Mouse (Mus musculus) embryonic facial prominence, embryonic 13.5 days (tissue): ENCODE data around the gene Vps51. TPM values are rescaled to one million over a fixed set of nuclear protein-coding genes. Genes with fewer than 3 reads are reported as not detected.
A peak's percentile ranks its signal among the peaks of the same experiment; 100 is the strongest.

Experiments used
- ATAC-seq: fragments of 200-750 bp; cut with Nextera tagmentation; 2 replicates; pipeline ENCODE4 v1.8.0; 2017; ENCODE audit warnings: low read depth; ENCODE audit not compliant: insufficient number of reproducible peaks, insufficient read depth, low FRiP score, low TSS enrichment
- H3K27ac ChIP-seq: fragments of 300-500 bp; sonication (generic); 2 replicates; pipeline ENCODE4 v1.5.1; 2015; ENCODE audit warnings: moderate library complexity, mild to moderate bottlenecking, inconsistent platforms
- H3K27me3 ChIP-seq: fragments of 300-500 bp; sonication (generic); 2 replicates; pipeline ENCODE4 v1.6.1; 2015; ENCODE audit warnings: mild to moderate bottlenecking, inconsistent platforms
- H3K36me3 ChIP-seq: fragments of 300-500 bp; sonication (generic); 2 replicates; pipeline ENCODE4 v1.6.1; 2015; ENCODE audit warnings: mild to moderate bottlenecking, inconsistent platforms
- H3K4me1 ChIP-seq: fragments of 300-500 bp; sonication (generic); 2 replicates; pipeline ENCODE4 v1.6.1; 2015; ENCODE audit warnings: inconsistent platforms
- H3K4me2 ChIP-seq: fragments of 300-500 bp; sonication (generic); 2 replicates; pipeline ENCODE4 v1.6.1; 2015; ENCODE audit warnings: moderate library complexity, mild to moderate bottlenecking, inconsistent platforms
- H3K4me3 ChIP-seq: fragments of 300-500 bp; sonication (generic); 2 replicates; pipeline ENCODE4 v1.5.1; 2015; ENCODE audit warnings: mild to moderate bottlenecking, inconsistent platforms
- H3K9ac ChIP-seq: fragments of 300-500 bp; sonication (generic); 2 replicates; pipeline ENCODE4 v1.6.1; 2015; ENCODE audit warnings: mild to moderate bottlenecking, inconsistent platforms
- H3K9me3 ChIP-seq: fragments of 300-500 bp; sonication (generic); 2 replicates; pipeline ENCODE4 v1.6.1; 2016; ENCODE audit warnings: inconsistent platforms
- WGBS: fragments of 180-500 bp; shearing (Covaris S2); methylation state at CpG from one replicate; pipeline ENCODE4 v1.1.7; 2015; ENCODE audit warnings: mixed read lengths; 5-methylcytosine and 5-hydroxymethylcytosine counted together
- polyA plus RNA-seq: library from polyadenylated mRNA; unstranded; fragments of >200 nt; fragmentation: Nextera tagmentation; extraction: Ambion mirVana; gene quantifications from 2 replicates; pipeline ENCODE4 v1.2.1, GENCODE M21; 2015

Gene Vps51
- polyA plus RNA-seq, 1 experiment from 2014 or later: 74.4 TPM

- H3K36me3 ChIP-seq: no peaks in the 10 kb centered on the region
- no peak within 1 kb of the TSS for H3K27ac ChIP-seq
- ATAC-seq: no peak
- H3K27me3 ChIP-seq: no peaks in the 10 kb centered on the region
- no peak within 1 kb of the TSS for H3K4me3 ChIP-seq
- WGBS: 81% methylated on average over 7 of the region's 7 CpGs
- no peaks in the 10 kb centered on the region for H3K9me3 ChIP-seq
- no peak within 1 kb of the TSS for H3K4me2 ChIP-seq
- peaks cover 7% of the 10 kb centered on the region; the same call in 1 of the 2 replicates for H3K4me1 ChIP-seq
- no peak within 1 kb of the TSS for H3K9ac ChIP-seq
These were observed 28.6 kb upstream of the Vps51 start, which contains the start of gene Naaladl1 for GRCm38 (mm10) chr19:6105586-6105985. TSS of gene Naaladl1 (plus strand) at chr19:6105782.

- H3K4me2 ChIP-seq: no peak overlapping the region
- H3K36me3 ChIP-seq: 0 out of 2 replicates have a peak, but pooled peaks cover 1% of the 10 kb centered on the region
- no peaks in the 10 kb centered on the region for H3K27me3 ChIP-seq
- no peak overlapping the region for H3K27ac ChIP-seq
- no peaks in the 10 kb centered on the region for H3K9me3 ChIP-seq
- H3K9ac ChIP-seq: no peak overlapping the region
- H3K4me1 ChIP-seq: peaks cover 7% of the 10 kb centered on the region; the same call in 1 of the 2 replicates
- WGBS: 81% methylated on average over 4 of the region's 4 CpGs
- ATAC-seq: no peak
- H3K4me3 ChIP-seq: no peak overlapping the region
These were observed 27.4 kb upstream of the Vps51 start for GRCm38 (mm10) chr19:6104476-6104875.

- no peak overlapping the region for H3K4me3 ChIP-seq
- H3K4me1 ChIP-seq: peaks cover 7% of the 10 kb centered on the region; the same call in 1 of the 2 replicates
- peaks cover 13% of the 10 kb centered on the region; the same call in 1 of the 2 replicates for H3K36me3 ChIP-seq
- 78% methylated on average over 6 of the region's 6 CpGs for WGBS
- no peaks in the 10 kb centered on the region for H3K9me3 ChIP-seq
- no peak overlapping the region for H3K9ac ChIP-seq
- H3K27me3 ChIP-seq: no peaks in the 10 kb centered on the region
- H3K27ac ChIP-seq: no peak overlapping the region
- H3K4me2 ChIP-seq: no peak overlapping the region
- ATAC-seq: peak; percentile 68; the same call in 1 of the 2 replicates
These were observed 25.3 kb upstream of the Vps51 start for GRCm38 (mm10) chr19:6102169-6102853.

GRCm38 (mm10) chr19:6101186-6101585 is 24.2 kb upstream of the Vps51 start:
- peaks cover 7% of the 10 kb centered on the region; the same call in 1 of the 2 replicates for H3K4me1 ChIP-seq
- no peaks in the 10 kb centered on the region for H3K27me3 ChIP-seq
- no peaks in the 10 kb centered on the region for H3K9me3 ChIP-seq
- 16% methylated on average over 6 of the region's 6 CpGs for WGBS
- no peak overlapping the region for H3K4me2 ChIP-seq
- ATAC-seq: no peak
- no peak overlapping the region for H3K4me3 ChIP-seq
- peaks cover 19% of the 10 kb centered on the region; the same call in 1 of the 2 replicates for H3K36me3 ChIP-seq
- no peak overlapping the region for H3K27ac ChIP-seq
- no peak overlapping the region for H3K9ac ChIP-seq

- Histone ChIP-seq H3K27me3 (no peaks in the 10 kb centered on the region), H3K27ac (no peak overlapping the region), H3K9ac (no peak overlapping the region), H3K4me3 (no peak overlapping the region), H3K4me2 (no peak overlapping the region), H3K9me3 (no peaks in the 10 kb centered on the region), H3K36me3 (peaks cover 48% of the 10 kb centered on the region), H3K4me1 (peaks cover 7% of the 10 kb centered on the region; the same call in 1 of the 2 replicates)
- WGBS: 82% methylated on average over 3 of the region's 3 CpGs
- no peak for ATAC-seq
These were observed 20.8 kb upstream of the Vps51 start for GRCm38 (mm10) chr19:6097847-6098246.

- Histone ChIP-seq H3K4me3 (no peak within 1 kb of the TSS), H3K9me3 (no peaks in the 10 kb centered on the region), H3K36me3 (peaks cover 79% of the 10 kb centered on the region), H3K4me1 (no peaks in the 10 kb centered on the region), H3K9ac (0 out of 2 replicates have a peak within 1 kb of the TSS, but pooled peaks have one; percentile 11), H3K4me2 (no peak within 1 kb of the TSS), H3K27ac (no peak within 1 kb of the TSS), H3K27me3 (no peaks in the 10 kb centered on the region)
- 92% methylated on average over 7 of the region's 7 CpGs for WGBS
- no peak for ATAC-seq
These were observed 17.1 kb upstream of the Vps51 start, which contains the start of gene AC131692.1 for GRCm38 (mm10) chr19:6094119-6094518. TSS of gene AC131692.1 (plus strand) at chr19:6094419.

- H3K4me3 ChIP-seq: no peak overlapping the region
- no peak for ATAC-seq
- H3K9me3 ChIP-seq: no peaks in the 10 kb centered on the region
- H3K27me3 ChIP-seq: no peaks in the 10 kb centered on the region
- H3K4me2 ChIP-seq: no peak overlapping the region
- H3K27ac ChIP-seq: no peak overlapping the region
- 93% methylated on average over 13 of the region's 13 CpGs for WGBS
- peaks cover 62% of the 10 kb centered on the region for H3K36me3 ChIP-seq
- H3K4me1 ChIP-seq: peaks cover 16% of the 10 kb centered on the region
- H3K9ac ChIP-seq: no peak overlapping the region
These were observed 11.8 kb upstream of the Vps51 start for GRCm38 (mm10) chr19:6088841-6089240.

- Histone ChIP-seq H3K27ac (peak overlapping the region; percentile 58), H3K9me3 (no peaks in the 10 kb centered on the region), H3K9ac (peak overlapping the region; percentile 79), H3K36me3 (peaks cover 55% of the 10 kb centered on the region), H3K4me1 (peaks cover 23% of the 10 kb centered on the region), H3K27me3 (no peaks in the 10 kb centered on the region), H3K4me3 (peak overlapping the region; percentile 76), H3K4me2 (peak overlapping the region; percentile 93)
- WGBS: under 1% methylated on average over 17 of the region's 17 CpGs
- peak; percentile 48; the same call in 1 of the 2 replicates for ATAC-seq
These were observed 8.4 kb upstream of the Vps51 start for GRCm38 (mm10) chr19:6085417-6085879.

- Histone ChIP-seq H3K9me3 (no peaks in the 10 kb centered on the region), H3K36me3 (peaks cover 55% of the 10 kb centered on the region), H3K9ac (peak within 1 kb of the TSS; percentile 79), H3K27me3 (no peaks in the 10 kb centered on the region), H3K4me2 (peak within 1 kb of the TSS; percentile 93), H3K4me3 (peak within 1 kb of the TSS; percentile 76), H3K4me1 (peaks cover 23% of the 10 kb centered on the region), H3K27ac (peak within 1 kb of the TSS; percentile 58)
- ATAC-seq: peak; percentile 80
- under 1% methylated on average over 58 of the region's 58 CpGs for WGBS
These were observed 7.6 kb upstream of the Vps51 start, which contains the start of the genes Zfpl1 and Cdca5 for GRCm38 (mm10) chr19:6084478-6085248. TSS of gene Zfpl1 (minus strand) at chr19:6084956. TSS of gene Cdca5 (plus strand) at chr19:6084983.

- Histone ChIP-seq H3K27me3 (no peaks in the 10 kb centered on the region), H3K4me1 (peaks cover 26% of the 10 kb centered on the region), H3K9me3 (no peaks in the 10 kb centered on the region), H3K9ac (no peak within 1 kb of the TSS), H3K36me3 (peaks cover 39% of the 10 kb centered on the region), H3K4me2 (no peak within 1 kb of the TSS), H3K4me3 (no peak within 1 kb of the TSS), H3K27ac (no peak within 1 kb of the TSS)
- WGBS: 79% methylated on average over 9 of the region's 9 CpGs
- no peak for ATAC-seq
These were observed 5.1 kb upstream of the Vps51 start, which contains the start of gene Gm28374 for GRCm38 (mm10) chr19:6082156-6082555. TSS of gene Gm28374 (minus strand) at chr19:6082256.

GRCm38 (mm10) chr19:6079983-6080480 is 3.0 kb upstream of the Vps51 start, which contains the start of gene Tmem262:
TSS of gene Tmem262 (plus strand) at chr19:6080033.
- no peak for ATAC-seq
- peaks cover 28% of the 10 kb centered on the region for H3K4me1 ChIP-seq
- no peak within 1 kb of the TSS for H3K4me2 ChIP-seq
- H3K27ac ChIP-seq: no peak within 1 kb of the TSS
- no peaks in the 10 kb centered on the region for H3K27me3 ChIP-seq
- H3K36me3 ChIP-seq: peaks cover 38% of the 10 kb centered on the region
- H3K4me3 ChIP-seq: no peak within 1 kb of the TSS
- H3K9ac ChIP-seq: no peak within 1 kb of the TSS
- 92% methylated on average over 12 of the region's 12 CpGs for WGBS
- no peaks in the 10 kb centered on the region for H3K9me3 ChIP-seq
